Mouse (Mus musculus) C2C12 (cell line): Measurements from ENCODE around the gene Gramd1a.

Experiments
- CEBPB ChIP-seq: IDR thresholded peaks from one replicate; pipeline ENCODE4 v1.6.1; 2011; ENCODE audit warnings: low read depth, mild to moderate bottlenecking, control low read depth, moderate library complexity
- CTCF ChIP-seq: IDR thresholded peaks from one replicate; pipeline ENCODE4 v1.5.1; 2011; ENCODE audit not compliant: control insufficient read depth, insufficient read depth, insufficient read length
- MAX ChIP-seq: IDR thresholded peaks from one replicate; pipeline ENCODE4 v1.6.1; 2011; ENCODE audit warnings: mild to moderate bottlenecking, control low read depth
- MYOG ChIP-seq: IDR thresholded peaks from one replicate; pipeline ENCODE4 v1.6.1; 2011; ENCODE audit not compliant: control insufficient read depth, insufficient read length; ENCODE audit errors: extremely low read depth
- USF1 ChIP-seq: IDR thresholded peaks from one replicate; pipeline ENCODE4 v1.6.1; 2011; ENCODE audit warnings: low read depth, mild to moderate bottlenecking, control low read depth, moderate library complexity

GRCm38 (mm10) chr7:31163666-31164577 lies 8.2 kb upstream of the Gramd1a start:
- no peak for TF ChIP-seq CTCF
- TF ChIP-seq USF1, result no peak
- TF ChIP-seq MAX, result no peak
- TF ChIP-seq CEBPB, result no peak
- no peak for TF ChIP-seq MYOG
